Mouse (Mus musculus): Measurements from ENCODE around the gene Hsp90ab1.

DNA sequence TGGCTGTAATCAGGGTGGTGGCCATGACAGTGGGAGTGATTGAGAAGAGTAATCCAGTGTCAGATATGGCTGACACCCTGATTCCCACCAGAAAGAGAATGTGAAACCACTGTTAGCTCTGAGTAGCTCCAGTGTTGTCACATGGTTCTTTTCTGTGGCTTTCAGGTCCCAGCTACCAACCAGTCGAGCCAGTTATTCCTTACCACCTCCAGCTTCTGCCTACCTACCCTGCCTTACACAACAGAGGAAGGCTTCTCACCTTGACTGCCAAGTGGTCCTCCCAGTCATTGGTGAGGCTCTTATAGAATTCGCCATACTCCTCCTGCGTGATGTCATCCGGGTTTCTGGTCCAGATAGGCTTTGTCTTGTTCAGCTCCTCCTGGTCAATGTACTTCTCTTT, 3.1 kb downstream of the Hsp90ab1 start:
- TF ChIP-seq CTCF (IDR thresholded peaks at IDR 0.05; ENCODE audit: extremely low read depth, insufficient read depth, insufficient read length, insufficient replicate concordance) (no peak), POLR2A (IDR thresholded peaks at IDR 0.05; ENCODE audit: low read depth, low read length) (no peak)

All from spleen, adult 2 months (tissue).